Mouse (Mus musculus) thymus, adult 18-20 months (tissue): ENCODE results near the gene Nsrp1.

Source experiments
- DNase-seq, 2 experiments: peaks; one replicate each; pipeline ENCODE4 v3.0.0; 2022; ENCODE audit warnings: mixed read lengths in 2 of 2

Gene Nsrp1

DNA sequence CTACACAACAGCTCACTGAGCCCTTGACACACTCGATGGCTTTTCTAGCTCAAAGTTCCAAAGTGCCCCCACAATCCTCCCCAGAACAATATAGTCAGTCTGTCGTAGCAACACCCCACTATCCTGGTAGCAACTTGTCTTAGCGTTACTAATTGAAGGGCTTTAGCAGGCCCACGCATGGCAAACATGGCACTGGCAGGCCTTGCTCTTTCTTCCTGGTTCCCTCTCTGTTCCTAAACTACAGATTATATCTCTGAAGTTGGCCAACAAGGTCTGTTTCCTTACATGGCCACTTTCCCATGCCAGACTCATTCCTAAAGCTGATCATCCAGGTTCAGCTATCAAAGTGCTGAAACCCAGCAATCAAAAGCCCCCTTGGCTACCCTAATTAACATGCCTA is 36.3 kb downstream of the Nsrp1 start:
- DNase-seq, result no peak

DNA sequence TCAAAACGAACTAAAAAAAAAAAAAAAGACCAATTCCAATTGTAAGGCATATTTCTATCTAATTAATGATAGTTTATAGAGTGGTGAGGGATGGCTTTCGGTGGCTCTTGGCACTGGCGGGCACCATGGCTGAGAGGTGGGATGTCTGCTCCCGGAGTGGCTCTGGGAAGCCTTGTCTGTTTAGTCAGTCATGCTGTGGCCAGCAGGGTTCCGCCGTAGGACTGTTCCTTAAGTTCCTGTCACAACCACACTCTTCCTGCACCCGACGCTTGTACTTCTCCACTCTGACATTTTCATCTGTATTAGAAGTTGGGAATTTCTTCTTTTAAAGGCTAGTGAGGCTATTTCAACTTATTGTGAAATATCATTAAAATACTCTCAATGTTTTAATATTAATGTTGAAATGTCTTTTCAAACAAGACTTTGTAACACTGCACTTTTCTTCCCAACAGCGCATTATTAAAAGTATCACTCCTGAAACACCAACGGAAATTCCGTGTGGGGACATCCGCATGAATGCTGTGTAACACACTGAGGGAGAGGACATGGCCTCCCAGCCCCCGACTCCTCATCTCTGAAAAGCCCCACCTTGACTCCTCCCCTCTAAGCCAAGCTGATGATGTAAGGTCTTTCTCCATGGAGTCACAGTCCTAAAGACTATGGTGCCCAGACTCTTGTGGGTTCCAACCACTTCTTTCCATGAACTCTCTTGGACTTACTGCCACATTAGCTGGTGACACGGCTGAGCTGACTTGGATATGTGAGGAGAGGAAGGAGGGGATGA is 46.9 kb downstream of the Nsrp1 start:
- no peak for DNase-seq

DNA sequence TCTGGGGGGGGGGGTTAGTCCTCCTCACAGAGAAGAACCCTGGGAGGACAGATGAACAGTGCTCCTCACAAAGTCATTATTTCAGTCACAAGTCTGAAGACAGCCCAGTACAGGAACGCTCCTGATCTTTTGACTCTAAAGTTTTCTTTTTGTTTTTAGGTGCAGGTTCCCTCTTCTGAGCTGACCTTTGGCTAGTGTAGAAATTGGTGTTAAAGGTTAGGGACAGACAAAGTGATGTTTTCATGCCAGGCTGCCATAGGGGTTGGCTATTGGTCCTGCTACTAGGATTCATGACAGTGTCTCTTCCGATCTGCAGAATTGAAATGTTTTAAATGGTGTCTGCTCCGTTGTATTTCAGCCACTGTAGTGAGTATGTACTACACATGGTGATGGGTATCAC is 50.1 kb downstream of the Nsrp1 start:
- no peak for DNase-seq

DNA sequence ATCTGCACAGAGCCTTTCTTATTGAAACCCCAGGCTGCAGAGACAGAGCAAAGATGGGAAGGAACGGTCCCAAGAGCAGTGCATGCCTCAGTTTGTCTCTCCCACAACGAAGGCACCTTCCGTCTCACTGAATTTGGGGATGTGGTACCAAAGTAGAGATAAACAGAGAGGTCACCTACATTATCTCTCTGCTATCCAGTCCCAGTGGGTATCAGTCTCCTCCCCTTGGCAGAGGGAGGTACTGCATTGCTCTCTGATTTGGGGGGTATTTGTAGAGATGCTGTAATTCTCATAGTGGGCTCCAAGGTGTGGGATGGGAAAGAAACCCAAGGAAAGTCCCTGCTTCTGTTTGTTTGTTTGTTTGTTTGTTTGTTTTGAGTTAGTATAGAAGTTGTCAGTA is 51.7 kb downstream of the Nsrp1 start:
- DNase-seq, result no peak

DNA sequence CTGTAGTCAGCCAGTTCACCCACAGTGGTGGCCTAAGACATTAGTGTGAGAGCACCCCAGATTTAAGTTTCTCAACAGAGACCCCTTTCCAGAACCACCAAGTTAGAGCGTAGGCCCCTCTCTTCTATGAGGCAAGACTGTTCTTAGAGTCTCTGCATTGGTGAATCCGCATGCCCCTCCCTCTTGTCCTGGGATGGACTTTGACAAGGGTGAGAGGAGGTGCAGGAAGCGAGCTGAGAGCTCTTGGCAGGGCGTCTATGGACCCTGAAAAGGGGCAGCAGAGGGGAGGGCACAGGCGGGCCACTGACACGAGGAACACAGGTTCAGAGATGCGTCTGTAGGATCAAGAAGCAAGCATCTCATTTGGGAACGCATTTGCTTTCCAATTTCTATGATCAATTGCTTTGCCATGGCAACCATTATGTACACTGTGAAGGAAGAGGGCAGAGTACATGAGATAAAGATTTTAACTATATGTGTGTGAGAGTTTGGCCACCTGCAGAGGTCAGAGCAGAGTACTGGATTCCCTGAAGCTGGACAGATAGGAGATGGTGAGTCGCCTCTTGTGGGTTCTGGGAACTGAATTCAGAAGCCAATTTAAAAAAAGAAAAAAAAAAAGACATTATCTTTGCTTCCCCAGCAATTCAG is 56.4 kb downstream of the Nsrp1 start:
- no peak for DNase-seq

DNA sequence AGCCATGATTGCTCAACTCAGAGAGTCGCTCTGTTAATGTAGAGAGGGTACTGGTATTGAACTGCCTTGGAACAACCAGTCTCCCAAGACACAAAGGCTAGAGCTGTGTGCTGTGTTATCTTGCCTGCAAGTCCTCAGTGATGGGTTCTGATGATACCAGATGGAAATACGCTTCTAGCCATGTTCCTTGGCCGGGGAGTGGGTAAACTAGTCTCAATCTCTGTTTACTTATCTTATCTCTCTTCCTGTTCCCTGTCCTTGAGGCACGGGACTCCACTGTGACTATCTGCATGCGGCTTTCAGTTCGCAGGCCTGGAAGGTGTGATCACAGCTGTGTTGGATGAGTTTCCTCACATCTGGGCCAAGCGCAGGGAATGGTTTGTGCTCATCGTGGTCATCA is 58.7 kb downstream of the Nsrp1 start:
- DNase-seq, result no peak

DNA sequence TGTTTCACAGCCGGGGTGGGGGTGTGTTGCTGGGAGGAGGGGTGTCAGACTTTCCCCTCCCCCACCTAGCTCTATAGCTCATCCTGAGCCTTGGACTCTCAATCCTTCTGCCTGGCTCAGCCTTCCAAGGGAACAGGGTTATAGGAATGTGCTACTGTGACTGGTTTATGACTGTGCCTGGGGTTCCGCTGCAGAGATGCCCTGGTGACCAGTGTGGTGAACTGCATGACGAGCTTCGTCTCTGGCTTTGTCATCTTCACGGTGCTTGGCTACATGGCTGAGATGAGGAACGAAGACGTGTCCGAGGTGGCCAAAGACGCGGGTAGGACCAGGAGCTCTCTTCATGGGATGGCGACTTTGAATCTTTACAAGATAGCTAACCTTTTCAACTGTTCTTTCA is 60.2 kb downstream of the Nsrp1 start:
- DNase-seq, result no peak

DNA sequence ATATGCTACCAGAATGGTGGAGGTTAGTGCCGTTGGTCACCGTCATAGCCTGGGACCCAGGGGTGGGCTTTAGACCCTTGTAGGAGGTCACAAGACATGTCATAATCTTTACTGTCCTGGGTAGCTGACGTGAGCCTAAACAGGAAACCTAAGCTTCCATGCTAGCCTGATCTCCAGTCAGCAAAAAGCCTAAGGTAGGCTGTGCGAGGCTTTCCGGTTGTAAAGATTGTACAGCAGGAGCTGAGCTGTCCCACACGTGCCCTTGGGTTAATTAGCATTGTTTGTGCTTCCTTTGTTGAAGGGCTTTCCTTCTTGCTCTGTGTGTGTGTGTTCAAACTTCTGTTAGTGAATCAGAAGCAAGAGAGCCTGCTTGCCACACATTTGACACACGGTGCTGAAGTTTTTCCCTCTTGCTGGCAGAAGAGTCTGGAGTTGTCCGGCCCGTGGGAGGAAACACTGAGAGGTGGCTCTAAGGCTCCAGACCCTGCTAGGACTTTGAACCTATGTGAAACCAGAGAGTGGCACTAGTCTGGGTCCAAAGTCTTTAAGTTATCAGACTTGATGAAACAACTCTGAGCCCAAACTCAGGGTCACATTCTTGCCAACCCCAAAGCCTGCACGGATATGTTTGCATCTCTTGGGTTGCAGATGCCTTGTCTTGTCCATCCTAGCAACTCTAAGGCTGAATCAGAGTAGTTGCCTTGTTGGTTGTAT is 67.3 kb downstream of the Nsrp1 start:
- DNase-seq, result no peak

DNA sequence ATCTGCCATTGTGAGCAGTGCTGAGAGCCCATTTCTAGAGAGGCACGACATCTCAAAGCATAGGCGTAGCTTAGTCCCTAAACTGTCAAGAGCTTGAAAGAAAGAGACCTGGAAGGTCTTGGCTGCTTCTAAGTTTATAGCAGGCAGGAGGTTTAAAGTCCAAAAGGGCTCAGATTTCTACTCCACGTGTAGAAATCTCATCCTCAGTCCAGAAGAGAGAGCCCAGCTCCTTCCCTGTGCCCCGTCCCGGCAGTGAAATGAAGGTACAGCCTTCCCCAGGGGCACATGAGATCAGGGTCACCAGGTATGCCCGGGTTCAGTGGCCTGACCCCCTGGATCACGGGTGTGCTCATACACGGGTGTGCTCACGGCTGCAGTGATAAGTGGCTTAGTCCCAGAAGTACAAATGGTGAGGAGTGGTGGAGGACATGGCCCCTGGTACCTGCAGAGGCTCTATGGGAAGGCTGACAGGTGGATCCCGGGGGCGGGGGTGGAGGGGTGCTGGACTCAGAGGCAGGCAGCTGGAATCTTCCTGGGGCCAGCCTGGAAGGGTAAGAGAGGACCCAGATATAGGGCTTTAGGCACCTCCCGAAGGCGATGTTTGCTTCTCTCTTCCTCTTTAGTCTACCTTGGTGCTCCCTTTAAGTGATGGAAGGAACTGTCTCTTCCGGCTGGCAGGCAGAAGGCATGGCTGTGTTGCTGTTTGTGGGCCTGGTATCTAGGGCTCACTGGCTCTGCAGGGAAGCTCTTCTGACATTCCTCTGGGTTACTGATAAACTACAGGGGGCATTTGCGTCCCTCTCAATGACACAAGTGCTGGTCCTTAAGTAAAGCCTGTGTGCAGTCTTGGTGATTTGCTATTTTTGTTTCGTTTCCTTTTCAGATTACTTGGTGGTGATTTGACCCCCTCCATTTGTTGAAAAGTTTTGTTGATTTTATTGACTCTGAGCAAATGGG is 68.9 kb downstream of the Nsrp1 start:
- no peak for DNase-seq

DNA sequence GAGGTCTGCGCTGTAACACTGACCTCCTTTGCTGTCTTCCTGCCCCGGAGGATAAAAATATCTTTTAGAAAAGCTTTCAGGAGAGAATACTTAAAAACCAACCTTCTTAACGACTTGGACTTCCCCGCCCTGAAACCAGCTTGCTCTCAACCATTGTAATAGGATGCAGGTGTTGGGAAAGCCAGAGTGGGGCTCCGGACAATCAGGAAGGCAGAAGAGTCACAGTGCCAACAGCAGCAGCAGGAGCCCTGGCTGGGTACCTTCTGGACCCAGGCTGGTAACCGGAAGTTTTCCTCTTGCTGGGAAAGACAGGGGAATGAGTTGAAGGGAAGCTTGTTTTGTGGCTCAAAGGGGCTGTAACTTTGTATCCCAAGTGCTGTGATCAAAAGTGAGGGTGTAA is 71.6 kb downstream of the Nsrp1 start:
- DNase-seq, result no peak

DNA sequence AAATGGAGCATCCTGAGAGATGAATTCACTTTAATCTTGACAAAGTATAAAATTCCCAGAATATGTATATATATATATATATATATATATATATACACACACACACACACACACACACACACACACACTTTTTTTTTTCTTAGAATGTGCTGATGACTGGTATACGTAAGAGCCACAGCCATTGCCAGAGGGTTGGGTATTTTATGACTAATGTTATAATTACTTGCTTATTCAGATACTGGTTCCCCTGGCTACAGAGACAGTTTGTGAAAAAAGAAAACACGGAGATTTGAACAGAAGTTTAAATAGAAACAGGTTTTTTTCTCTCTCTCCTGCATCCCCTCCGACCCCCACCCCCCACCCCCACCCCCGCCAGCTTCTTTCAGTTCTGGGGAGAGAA is 72.4 kb downstream of the Nsrp1 start:
- no peak for DNase-seq

DNA sequence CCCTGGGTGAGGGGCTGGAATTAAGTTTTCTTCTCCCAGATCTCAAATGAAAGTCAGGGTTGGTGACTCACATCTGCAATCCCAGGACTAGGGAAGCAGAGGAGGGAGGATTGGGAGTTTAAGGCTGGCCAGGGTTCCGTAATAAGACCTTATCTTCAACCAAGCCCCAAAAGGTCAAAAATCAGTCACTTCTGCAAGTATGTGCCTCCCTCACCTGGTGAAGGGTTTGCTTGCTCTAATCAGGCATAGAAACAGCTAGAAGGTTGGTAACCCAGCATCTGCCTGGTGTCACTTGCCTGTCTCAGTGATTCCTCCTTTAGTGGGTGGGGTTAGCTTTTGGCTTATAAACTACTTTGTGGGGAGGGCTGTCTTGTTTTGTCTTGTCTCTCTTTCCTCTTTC is 75.9 kb downstream of the Nsrp1 start:
- no peak for DNase-seq

DNA sequence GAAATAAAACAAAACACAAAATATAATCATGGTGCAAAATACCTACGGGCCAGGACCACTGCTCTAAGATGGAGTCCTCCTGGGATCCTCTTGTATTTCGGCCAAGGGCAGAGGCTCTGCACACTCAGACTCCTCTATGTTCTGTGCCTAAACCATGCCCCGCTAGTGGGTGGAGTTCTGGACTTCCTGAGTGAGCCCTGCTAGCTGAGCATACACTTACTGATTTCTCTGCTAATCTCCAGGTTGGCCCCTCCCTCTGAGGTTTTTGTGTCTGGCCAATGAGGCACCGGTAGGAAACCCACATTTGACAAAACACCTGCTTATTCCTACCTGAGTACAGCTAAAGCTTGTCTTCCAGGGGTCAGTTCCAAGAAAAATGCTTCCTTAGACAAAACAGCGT is 77.5 kb downstream of the Nsrp1 start:
- DNase-seq, result no peak

DNA sequence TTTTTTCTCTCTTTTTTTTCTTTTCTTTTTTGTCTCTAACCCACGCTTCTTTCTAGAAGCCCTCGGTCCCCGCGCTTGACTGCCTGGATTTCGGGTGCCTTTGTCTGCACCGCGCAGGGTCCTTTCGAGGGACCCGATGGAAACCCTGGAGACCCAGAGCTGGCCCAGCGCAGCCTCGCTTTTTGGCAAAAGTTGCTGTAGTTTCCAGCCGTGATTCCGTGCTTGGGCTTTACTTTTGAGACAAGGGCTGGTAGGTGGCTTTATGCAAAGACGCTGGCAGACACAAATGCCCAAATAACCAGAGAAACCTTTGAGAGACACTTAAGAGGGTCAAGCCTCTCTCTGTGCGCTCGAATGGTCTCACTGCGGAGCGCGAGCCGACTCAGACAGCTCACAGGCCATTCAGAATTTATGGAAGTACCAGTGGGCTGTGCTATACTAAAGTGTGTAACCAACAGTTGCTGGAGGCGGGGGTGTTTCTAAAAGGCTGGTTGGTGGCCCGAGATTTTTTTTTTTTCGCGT is 79.5 kb downstream of the Nsrp1 start:
- DNase-seq, result no peak

DNA sequence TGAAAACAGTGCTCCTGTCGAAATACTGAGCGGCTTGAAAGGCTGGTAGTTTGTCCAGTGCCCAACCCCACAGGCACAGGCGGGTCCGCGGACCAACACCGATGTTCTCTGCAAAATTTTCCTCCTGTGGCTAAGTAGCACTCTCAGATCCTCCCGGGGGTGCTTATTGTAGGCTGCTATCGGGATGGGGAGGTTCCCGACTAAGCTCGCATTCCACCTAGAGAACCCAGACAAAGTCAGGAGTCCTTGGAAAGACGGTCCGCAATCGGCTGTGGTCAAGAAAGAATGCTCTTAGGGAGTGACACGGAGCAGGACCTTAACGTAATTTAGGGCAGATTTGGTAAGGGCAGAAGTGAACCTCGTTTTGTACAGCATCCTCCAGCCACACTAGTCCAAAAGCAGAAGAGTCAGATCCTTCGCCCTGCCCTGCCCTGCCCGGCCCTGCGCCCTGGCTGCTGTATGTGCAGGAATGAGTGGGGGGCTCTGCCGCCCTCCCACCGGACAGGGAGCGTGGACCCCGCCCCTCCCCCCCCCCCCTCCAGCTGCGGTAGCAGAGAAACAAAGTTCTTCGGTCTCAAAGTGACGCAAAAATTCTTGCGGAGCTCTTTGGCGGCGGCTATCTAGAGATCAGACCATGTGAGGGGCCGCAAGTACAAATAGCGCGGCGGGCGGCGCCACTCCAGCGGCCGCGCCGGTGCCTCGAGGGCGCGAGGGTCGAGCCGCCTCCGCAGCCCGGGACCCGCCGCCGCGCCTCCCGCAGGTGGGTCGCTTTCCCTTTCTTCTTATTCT is 80.1 kb downstream of the Nsrp1 start, which contains the start of gene Slc6a4:
TSS of gene Slc6a4 (plus strand) at position 688 of the 789 bp plus-strand sequence.
- no peak for DNase-seq

DNA sequence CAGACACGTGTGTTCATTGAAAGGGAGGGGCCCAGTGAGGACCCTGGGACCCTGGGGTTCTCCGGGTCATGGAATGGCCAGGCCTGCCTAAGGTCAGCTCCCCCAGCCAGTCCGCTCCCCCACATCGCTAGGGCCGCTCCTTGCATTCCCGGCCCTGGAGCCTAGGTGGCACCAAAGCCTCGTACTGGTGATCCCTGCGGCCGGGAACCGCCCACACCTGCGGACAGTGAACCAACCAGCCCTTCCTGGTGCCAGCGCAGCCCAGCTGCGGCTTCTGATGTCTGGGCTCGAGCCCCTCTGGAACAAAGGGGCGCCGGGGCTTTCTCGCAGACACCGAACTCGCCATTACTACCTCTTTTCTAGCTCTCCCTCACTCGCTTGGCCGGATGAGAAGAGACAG is 80.9 kb downstream of the Nsrp1 start:
- peak; percentile 31 to 33 for DNase-seq

DNA sequence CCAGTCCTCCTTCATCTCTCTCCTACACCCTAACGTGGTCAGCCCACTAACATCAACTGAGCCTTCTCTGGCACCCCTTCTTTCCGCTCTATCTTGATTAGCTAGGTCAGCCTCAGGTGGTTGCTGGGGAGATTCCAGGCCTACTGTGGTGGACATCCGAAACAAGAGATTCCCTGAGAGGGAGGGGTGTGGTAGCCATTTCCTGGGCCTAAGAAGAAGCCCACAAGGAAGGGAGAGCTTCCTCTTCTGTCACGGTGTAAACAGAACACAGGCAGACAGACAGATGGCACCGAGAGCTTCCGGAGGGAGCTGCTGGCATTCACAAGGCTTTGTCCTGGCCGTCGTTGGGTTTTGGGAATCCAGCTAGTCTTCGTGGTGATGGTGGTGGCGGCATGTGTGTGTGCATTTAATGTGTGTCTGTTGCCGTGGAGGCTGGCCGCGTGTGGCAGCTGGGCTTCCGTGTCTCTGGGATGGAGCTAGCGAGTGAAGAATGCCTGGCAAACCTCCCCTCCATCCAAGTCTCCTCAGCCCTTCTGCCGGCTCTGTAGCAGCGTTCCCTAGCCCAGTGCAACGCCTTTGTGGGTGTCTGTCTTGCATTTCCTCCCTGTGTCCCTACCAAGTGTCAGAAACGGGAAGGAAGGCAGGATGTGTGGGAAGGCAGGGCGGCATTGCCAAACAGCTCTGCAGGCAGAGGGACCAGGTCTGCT is 82.1 kb downstream of the Nsrp1 start:
- no peak for DNase-seq
